Mouse (Mus musculus) myocyte (in vitro differentiated cells): ENCODE data around the gene Peli1.

Source experiments
- POLR2A ChIP-seq: IDR thresholded peaks from one replicate; pipeline ENCODE4 v1.6.1; 2011; ENCODE audit warnings: low read depth, mild to moderate bottlenecking, control low read depth, moderate library complexity; ENCODE audit not compliant: insufficient read length
- POLR2AphosphoS2 ChIP-seq: IDR thresholded peaks from one replicate; pipeline ENCODE4 v1.6.1; 2011; ENCODE audit warnings: low read depth, control low read depth; ENCODE audit not compliant: insufficient read length
- TCF3 ChIP-seq: IDR thresholded peaks from one replicate; pipeline ENCODE4 v1.6.1; 2011; ENCODE audit warnings: low read depth, control low read depth; ENCODE audit not compliant: insufficient read length

DNA sequence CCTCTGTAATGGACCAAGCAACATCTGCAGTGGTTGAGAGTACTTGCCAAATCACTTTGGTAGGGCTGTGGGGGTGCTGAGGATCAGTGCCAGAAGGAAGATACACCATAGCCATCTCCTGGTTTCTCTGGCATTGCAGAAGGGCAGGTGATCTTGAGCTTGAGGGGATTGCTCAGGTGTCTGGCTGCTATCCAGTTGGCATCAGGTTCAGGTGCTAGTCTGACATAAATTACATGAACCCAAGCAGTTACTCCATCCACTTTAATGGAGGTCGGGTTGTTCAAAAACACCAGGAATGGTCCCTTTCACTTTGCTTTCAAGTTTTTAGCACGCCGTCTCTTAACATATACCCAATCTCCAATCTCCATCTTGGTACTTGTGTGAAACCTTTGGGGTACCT, 103.8 kb downstream of the Peli1 start:
- no peak for TF ChIP-seq TCF3
- no peak for TF ChIP-seq POLR2AphosphoS2
- TF ChIP-seq POLR2A, result no peak
